Mouse (Mus musculus): Measurements from ENCODE around the gene Rbm34. TPM values are rescaled to one million over a fixed set of nuclear protein-coding genes. Genes with fewer than 3 reads are reported as not detected.

Rbm34 gene
- polyA plus RNA-seq, 1 experiment from 2014 or later: 11.7 TPM

GRCm38 (mm10) chr8:126935932-126936331 lies 34.9 kb downstream of the Rbm34 start:
- H3K36me3 ChIP-seq (ENCODE audit: control insufficient read depth, insufficient read depth, low read length): peaks cover 85% of the 10 kb centered on the region
- H3K27me3 ChIP-seq (ENCODE audit: control insufficient read depth, insufficient read depth, low read length): no peaks in the 10 kb centered on the region
- no peaks in the 10 kb centered on the region for H3K9me3 ChIP-seq (ENCODE audit: control insufficient read depth, low read length)
- no peak overlapping the region for H3K9ac ChIP-seq (ENCODE audit: low read length)
- 0 out of 4 replicates have a peak, but pooled peaks cover 0 to 9% of the 10 kb centered on the region in 2 experiments for H3K4me1 ChIP-seq (ENCODE audit: control insufficient read depth in 2 of 2, insufficient read depth in 2 of 2, low read length in 2 of 2)
- H3K27ac ChIP-seq (replicated peaks in 1 of 2; ENCODE audit: control insufficient read depth in 1 of 2, insufficient read depth in 1 of 2, low read depth in 2 of 2, low read length in 2 of 2): no peak overlapping the region
- H3K4me2 ChIP-seq (ENCODE audit: low read length): no peak overlapping the region
- no peak for ATAC-seq (ENCODE audit: insufficient number of reproducible peaks, insufficient read depth, low FRiP score, low read depth)
- H3K4me3 ChIP-seq (ENCODE audit: control insufficient read depth in 1 of 2, insufficient read depth in 1 of 2, low read depth in 1 of 2, low read length in 2 of 2): no peak overlapping the region

- H3K4me2 ChIP-seq (ENCODE audit: low read length): no peak overlapping the region
- H3K4me3 ChIP-seq (ENCODE audit: control insufficient read depth in 1 of 2, insufficient read depth in 1 of 2, low read depth in 1 of 2, low read length in 2 of 2): no peak overlapping the region
- no peak overlapping the region for H3K27ac ChIP-seq (replicated peaks in 1 of 2; ENCODE audit: control insufficient read depth in 1 of 2, insufficient read depth in 1 of 2, low read depth in 2 of 2, low read length in 2 of 2)
- no peaks in the 10 kb centered on the region for H3K27me3 ChIP-seq (ENCODE audit: control insufficient read depth, insufficient read depth, low read length)
- 94% methylated on average over 2 of the region's 2 CpGs for WGBS
- no peak for ATAC-seq (ENCODE audit: insufficient number of reproducible peaks, insufficient read depth, low FRiP score, low read depth)
- 0 out of 4 replicates have a peak, but pooled peaks cover 0 to 9% of the 10 kb centered on the region in 2 experiments for H3K4me1 ChIP-seq (ENCODE audit: control insufficient read depth in 2 of 2, insufficient read depth in 2 of 2, low read length in 2 of 2)
- no peak overlapping the region for H3K9ac ChIP-seq (ENCODE audit: low read length)
- peaks cover 90% of the 10 kb centered on the region for H3K36me3 ChIP-seq (ENCODE audit: control insufficient read depth, insufficient read depth, low read length)
- no peaks in the 10 kb centered on the region for H3K9me3 ChIP-seq (ENCODE audit: control insufficient read depth, low read length)
Measured at GRCm38 (mm10) chr8:126935387-126935786, 35.5 kb downstream of the Rbm34 start.

- peaks cover 4 to 22% of the 10 kb centered on the region in 2 experiments; a peak in 3 of 4 replicates for H3K4me1 ChIP-seq (ENCODE audit: control insufficient read depth in 2 of 2, insufficient read depth in 2 of 2, low read length in 2 of 2)
- peaks cover 93% of the 10 kb centered on the region for H3K36me3 ChIP-seq (ENCODE audit: control insufficient read depth, insufficient read depth, low read length)
- WGBS: 53% methylated on average over 1 of the region's 1 CpGs
- H3K27me3 ChIP-seq (ENCODE audit: control insufficient read depth, insufficient read depth, low read length): no peaks in the 10 kb centered on the region
- no peak for ATAC-seq (ENCODE audit: insufficient number of reproducible peaks, insufficient read depth, low FRiP score, low read depth)
- H3K4me3 ChIP-seq (ENCODE audit: control insufficient read depth in 1 of 2, insufficient read depth in 1 of 2, low read depth in 1 of 2, low read length in 2 of 2): no peak overlapping the region
- no peak overlapping the region for H3K9ac ChIP-seq (ENCODE audit: low read length)
- H3K9me3 ChIP-seq (ENCODE audit: control insufficient read depth, low read length): no peaks in the 10 kb centered on the region
- no peak overlapping the region for H3K4me2 ChIP-seq (ENCODE audit: low read length)
- no peak overlapping the region for H3K27ac ChIP-seq (replicated peaks in 1 of 2; ENCODE audit: control insufficient read depth in 1 of 2, insufficient read depth in 1 of 2, low read depth in 2 of 2, low read length in 2 of 2)
Measured at GRCm38 (mm10) chr8:126932656-126933055, 38.2 kb downstream of the Rbm34 start.

- H3K36me3 ChIP-seq (ENCODE audit: control insufficient read depth, insufficient read depth, low read length): peaks cover 90% of the 10 kb centered on the region
Measured at GRCm38 (mm10) chr8:126932249-126932648, 38.6 kb downstream of the Rbm34 start.

GRCm38 (mm10) chr8:126931720-126932119 lies 39.2 kb downstream of the Rbm34 start:
- WGBS: 11% methylated on average over 2 of the region's 2 CpGs
- Histone ChIP-seq H3K4me1 (ENCODE audit: control insufficient read depth in 2 of 2, insufficient read depth in 2 of 2, low read length in 2 of 2) (peaks cover 4 to 22% of the 10 kb centered on the region in 2 experiments; a peak in 3 of 4 replicates), H3K27me3 (ENCODE audit: control insufficient read depth, insufficient read depth, low read length) (no peaks in the 10 kb centered on the region), H3K4me2 (ENCODE audit: low read length) (no peak overlapping the region), H3K9ac (ENCODE audit: low read length) (no peak overlapping the region), H3K36me3 (ENCODE audit: control insufficient read depth, insufficient read depth, low read length) (peaks cover 84% of the 10 kb centered on the region), H3K4me3 (ENCODE audit: control insufficient read depth in 1 of 2, insufficient read depth in 1 of 2, low read depth in 1 of 2, low read length in 2 of 2) (no peak overlapping the region), H3K27ac (replicated peaks in 1 of 2; ENCODE audit: control insufficient read depth in 1 of 2, insufficient read depth in 1 of 2, low read depth in 2 of 2, low read length in 2 of 2) (no peak overlapping the region), H3K9me3 (ENCODE audit: control insufficient read depth, low read length) (no peaks in the 10 kb centered on the region)
- no peak for ATAC-seq (ENCODE audit: insufficient number of reproducible peaks, insufficient read depth, low FRiP score, low read depth)

More at GRCm38 (mm10) chr8:126932249-126932648, 38.6 kb downstream of the Rbm34 start:
- H3K9ac ChIP-seq (ENCODE audit: low read length): no peak overlapping the region
- peaks cover 4 to 22% of the 10 kb centered on the region in 2 experiments; a peak in 3 of 4 replicates for H3K4me1 ChIP-seq (ENCODE audit: control insufficient read depth in 2 of 2, insufficient read depth in 2 of 2, low read length in 2 of 2)
- ATAC-seq (ENCODE audit: insufficient number of reproducible peaks, insufficient read depth, low FRiP score, low read depth): no peak
- no peaks in the 10 kb centered on the region for H3K27me3 ChIP-seq (ENCODE audit: control insufficient read depth, insufficient read depth, low read length)
- no peaks in the 10 kb centered on the region for H3K9me3 ChIP-seq (ENCODE audit: control insufficient read depth, low read length)
- H3K27ac ChIP-seq (replicated peaks in 1 of 2; ENCODE audit: control insufficient read depth in 1 of 2, insufficient read depth in 1 of 2, low read depth in 2 of 2, low read length in 2 of 2): no peak overlapping the region
- no peak overlapping the region for H3K4me3 ChIP-seq (ENCODE audit: control insufficient read depth in 1 of 2, insufficient read depth in 1 of 2, low read depth in 1 of 2, low read length in 2 of 2)
- no peak overlapping the region for H3K4me2 ChIP-seq (ENCODE audit: low read length)
- 79% methylated on average over 1 of the region's 1 CpGs for WGBS

- peak; percentile 32; the same call in 1 of the 2 replicates for ATAC-seq (ENCODE audit: insufficient number of reproducible peaks, insufficient read depth, low FRiP score, low read depth)
- peaks cover 73% of the 10 kb centered on the region for H3K36me3 ChIP-seq (ENCODE audit: control insufficient read depth, insufficient read depth, low read length)
- WGBS: 63% methylated on average over 3 of the region's 3 CpGs
Measured at GRCm38 (mm10) chr8:126929607-126930161, 41.2 kb downstream of the Rbm34 start.

GRCm38 (mm10) chr8:126928755-126929505 lies 41.9 kb downstream of the Rbm34 start:
- Histone ChIP-seq H3K4me1 (ENCODE audit: control insufficient read depth in 2 of 2, insufficient read depth in 2 of 2, low read length in 2 of 2) (peaks cover 4 to 22% of the 10 kb centered on the region in 2 experiments; a peak in 3 of 4 replicates), H3K27me3 (ENCODE audit: control insufficient read depth, insufficient read depth, low read length) (no peaks in the 10 kb centered on the region), H3K9ac (ENCODE audit: low read length) (0 out of 2 replicates have a peak overlapping the region, but pooled peaks have one; percentile 25), H3K4me3 (ENCODE audit: control insufficient read depth in 1 of 2, insufficient read depth in 1 of 2, low read depth in 1 of 2, low read length in 2 of 2) (no peak overlapping the region), H3K27ac (replicated peaks in 1 of 2; ENCODE audit: control insufficient read depth in 1 of 2, insufficient read depth in 1 of 2, low read depth in 2 of 2, low read length in 2 of 2) (0 out of 4 replicates have a peak overlapping the region, but pooled peaks of 1 of the 2 experiments have one; percentile 17), H3K36me3 (ENCODE audit: control insufficient read depth, insufficient read depth, low read length) (peaks cover 68% of the 10 kb centered on the region), H3K9me3 (ENCODE audit: control insufficient read depth, low read length) (no peaks in the 10 kb centered on the region), H3K4me2 (ENCODE audit: low read length) (no peak overlapping the region)
- 82% methylated on average over 10 of the region's 10 CpGs for WGBS
- no peak; the same call in 1 of the 2 replicates for ATAC-seq (ENCODE audit: insufficient number of reproducible peaks, insufficient read depth, low FRiP score, low read depth)

More at GRCm38 (mm10) chr8:126929607-126930161, 41.2 kb downstream of the Rbm34 start:
- Histone ChIP-seq H3K27me3 (ENCODE audit: control insufficient read depth, insufficient read depth, low read length) (no peaks in the 10 kb centered on the region), H3K4me3 (ENCODE audit: control insufficient read depth in 1 of 2, insufficient read depth in 1 of 2, low read depth in 1 of 2, low read length in 2 of 2) (no peak overlapping the region), H3K9ac (ENCODE audit: low read length) (no peak overlapping the region), H3K4me2 (ENCODE audit: low read length) (no peak overlapping the region), H3K9me3 (ENCODE audit: control insufficient read depth, low read length) (no peaks in the 10 kb centered on the region), H3K4me1 (ENCODE audit: control insufficient read depth in 2 of 2, insufficient read depth in 2 of 2, low read length in 2 of 2) (peaks cover 4 to 22% of the 10 kb centered on the region in 2 experiments; a peak in 3 of 4 replicates), H3K27ac (replicated peaks in 1 of 2; ENCODE audit: control insufficient read depth in 1 of 2, insufficient read depth in 1 of 2, low read depth in 2 of 2, low read length in 2 of 2) (peak overlapping the region; percentile 43 to 56; a peak in 3 of 4 replicates)

Data from heart, embryonic 14.5 days (tissue).